Mouse (Mus musculus): ENCODE data around the gene Abca3.
A peak's percentile ranks its signal among the peaks of the same experiment; 100 is the strongest.
"Not testable (repeated sequence)": the region's sequence is repeated elsewhere in the genome, so short reads cannot be mapped to it uniquely, and the experiment has no call there.

Gene Abca3

GRCm38 (mm10) chr17:24388711-24389110, 37.0 kb downstream of the Abca3 start:
- DNase-seq = no peak

DNA sequence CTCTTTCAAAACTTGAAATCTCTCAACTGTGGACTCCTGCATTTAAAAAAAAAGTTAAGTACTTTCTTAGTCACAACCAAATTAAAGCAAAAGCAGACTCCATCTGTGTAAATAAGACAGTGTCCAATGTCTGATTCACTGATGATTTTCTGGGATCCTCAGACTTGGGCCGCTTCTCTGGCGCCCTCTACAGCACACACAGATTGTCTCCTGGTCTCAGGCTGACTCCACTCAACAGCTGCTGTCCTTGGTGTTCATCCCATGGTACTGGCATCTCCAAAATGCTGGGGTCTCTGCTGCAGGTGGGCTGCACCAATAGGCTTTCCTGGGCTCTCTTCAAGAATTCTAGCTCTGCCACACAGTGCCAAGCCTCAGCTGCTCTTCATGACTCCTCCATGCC, 38.1 kb downstream of the Abca3 start:
- DNase-seq = peak; percentile 68

GRCm38 (mm10) chr17:24391149-24391548, 39.4 kb downstream of the Abca3 start:
- peak; percentile 44 for DNase-seq

- no peak for DNase-seq
These were observed 41.8 kb downstream of the Abca3 start for GRCm38 (mm10) chr17:24393527-24393926.

GRCm38 (mm10) chr17:24394456-24394855, 42.7 kb downstream of the Abca3 start:
- DNase-seq = no peak

- DNase-seq = no peak
These were observed 50.6 kb downstream of the Abca3 start for GRCm38 (mm10) chr17:24402371-24402770.

GRCm38 (mm10) chr17:24407116-24407803, 55.5 kb downstream of the Abca3 start:
- peak; percentile 76 for DNase-seq

DNA sequence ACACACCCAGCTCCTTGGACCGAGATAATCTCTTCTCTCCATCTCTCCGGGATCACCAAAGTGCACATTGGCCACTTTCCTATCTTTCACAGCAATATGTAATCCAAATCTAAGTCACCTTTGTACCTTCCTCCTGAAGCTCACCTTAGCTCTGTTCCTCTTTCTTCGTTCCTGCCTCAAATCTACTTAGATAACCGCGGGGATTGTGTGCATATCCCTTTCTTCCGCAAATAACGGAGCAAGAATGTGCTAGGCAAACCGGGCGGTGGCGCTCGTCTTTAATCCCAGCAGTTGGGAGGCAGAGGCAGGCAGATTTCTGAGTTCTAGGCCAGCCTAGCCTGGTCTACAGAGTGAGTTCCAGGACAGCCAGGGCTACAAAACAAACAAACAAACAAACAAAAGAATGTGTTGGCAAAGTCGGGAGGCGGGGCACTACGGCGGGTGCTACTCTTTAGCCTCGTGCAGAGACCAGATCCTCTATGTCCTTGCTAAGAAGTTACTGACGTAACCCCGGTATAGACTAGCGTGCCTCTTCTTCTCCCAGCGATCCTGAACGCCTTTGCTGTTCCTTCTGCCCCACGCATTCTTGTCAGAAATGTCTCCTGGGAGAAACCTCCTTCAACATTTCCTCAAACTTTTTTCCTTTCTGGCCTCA, 61.9 kb downstream of the Abca3 start:
- DNase-seq = no peak

DNA sequence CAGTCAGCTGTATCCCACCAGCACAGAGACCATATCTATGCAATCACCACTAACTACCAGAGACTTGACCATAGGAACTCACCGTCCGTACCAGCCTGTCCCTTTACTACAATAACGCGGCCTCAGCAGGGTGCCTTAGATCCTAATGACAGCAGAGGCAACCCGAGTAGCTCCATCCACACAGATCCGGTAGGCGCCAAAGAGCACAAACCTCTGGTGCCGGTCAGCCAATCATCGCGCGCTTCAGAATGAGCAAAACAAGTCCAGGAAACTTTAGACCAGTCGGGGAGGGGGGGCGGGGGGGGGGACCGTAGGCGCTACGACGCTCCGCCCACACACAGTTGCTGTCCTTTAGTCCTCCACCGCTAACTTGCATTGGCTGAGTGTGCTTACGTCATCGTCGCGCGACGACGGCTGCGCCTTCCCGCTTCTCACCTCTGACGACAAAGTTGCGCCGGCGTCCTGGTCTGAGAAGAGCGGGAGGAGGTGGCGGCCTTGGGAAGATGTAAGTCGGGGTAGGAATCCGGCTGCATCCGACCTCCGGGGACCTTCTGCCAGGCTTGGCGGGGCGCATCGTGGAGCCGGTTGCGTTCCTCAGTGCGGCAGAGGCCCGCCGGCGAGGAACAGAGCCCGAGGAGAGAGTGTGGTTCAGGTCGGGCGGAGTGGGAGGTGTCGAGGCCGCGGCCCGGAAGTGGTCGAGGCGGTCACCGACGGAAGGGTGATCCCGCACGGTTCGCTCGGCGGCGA, 62.7 kb downstream of the Abca3 start, which contains the start of gene Rnps1:
Gene Rnps1 (plus strand): TSS at position 336 of the 747 bp plus-strand sequence.
- peak; percentile 90 for DNase-seq

- DNase-seq = no peak
These were observed 63.3 kb downstream of the Abca3 start for GRCm38 (mm10) chr17:24415011-24415410.

GRCm38 (mm10) chr17:24416051-24416652, 64.4 kb downstream of the Abca3 start:
- no peak for DNase-seq

DNA sequence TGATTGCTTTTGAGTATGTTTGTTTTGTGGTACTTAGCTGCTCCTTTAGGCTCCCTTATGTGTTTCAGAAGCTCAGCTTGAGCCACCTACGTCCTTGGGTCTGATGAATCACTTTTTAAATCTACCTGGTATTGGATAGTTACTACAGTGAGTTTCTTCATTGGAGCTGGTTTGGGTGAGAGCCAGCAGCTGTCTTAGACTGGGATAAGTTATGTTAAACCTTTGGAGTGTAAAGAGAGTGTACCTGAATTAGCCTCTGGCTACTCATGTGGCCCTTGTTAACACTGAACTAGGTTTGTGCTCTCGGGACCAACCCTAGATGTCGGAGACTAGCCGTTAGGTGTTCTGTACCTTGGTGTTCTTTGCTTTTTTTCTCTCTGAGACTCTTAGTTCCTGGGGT, 71.4 kb downstream of the Abca3 start:
- no peak for DNase-seq

DNA sequence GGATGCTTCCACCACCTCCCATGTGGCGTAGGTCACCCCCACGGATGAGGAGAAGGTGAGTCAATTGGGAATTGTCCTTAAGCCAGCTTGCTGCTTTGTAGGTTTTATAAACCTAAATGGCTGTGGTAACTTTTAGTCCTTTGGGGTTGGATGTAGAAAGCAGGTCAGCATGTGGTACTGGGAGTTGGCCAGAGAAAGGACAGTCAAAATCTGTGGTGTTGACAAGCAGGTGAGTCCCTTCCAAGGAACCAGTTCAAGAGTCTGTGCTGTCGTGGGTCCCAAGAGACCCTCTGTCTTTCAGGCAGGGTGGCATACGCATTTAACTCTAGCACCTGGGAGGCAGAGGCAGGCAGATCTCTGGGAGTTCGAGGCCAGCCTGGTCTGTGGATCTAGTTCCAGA, 72.7 kb downstream of the Abca3 start:
- no peak for DNase-seq

- DNase-seq = not testable (repeated sequence)
These were observed 73.6 kb downstream of the Abca3 start for GRCm38 (mm10) chr17:24425326-24425725.

DNA sequence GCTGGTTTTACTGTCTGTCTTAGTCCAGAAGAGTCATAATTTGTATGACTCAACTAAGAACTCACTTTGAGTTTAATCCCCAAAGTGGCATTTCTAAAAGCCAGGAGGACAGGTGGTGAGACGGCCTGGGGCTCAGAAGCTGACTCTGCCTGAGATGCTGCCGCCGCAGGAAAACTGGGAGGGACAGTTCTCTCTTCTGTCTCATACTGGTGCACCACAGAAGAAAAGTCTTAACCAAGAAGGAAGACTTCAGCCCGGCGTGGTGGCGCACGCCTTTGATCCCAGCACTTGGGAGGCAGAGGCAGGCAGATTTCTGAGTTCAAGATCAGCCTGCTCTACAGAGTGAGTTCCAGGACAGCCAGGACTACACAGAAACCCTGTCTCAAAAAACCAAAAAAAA, 74.2 kb downstream of the Abca3 start:
- no peak for DNase-seq

- DNase-seq = peak; percentile 98
These were observed 74.9 kb downstream of the Abca3 start, which contains the start of gene Eci1 for GRCm38 (mm10) chr17:24426471-24427169. Gene Eci1, plus strand, starts transcription at chr17:24426641.

DNA sequence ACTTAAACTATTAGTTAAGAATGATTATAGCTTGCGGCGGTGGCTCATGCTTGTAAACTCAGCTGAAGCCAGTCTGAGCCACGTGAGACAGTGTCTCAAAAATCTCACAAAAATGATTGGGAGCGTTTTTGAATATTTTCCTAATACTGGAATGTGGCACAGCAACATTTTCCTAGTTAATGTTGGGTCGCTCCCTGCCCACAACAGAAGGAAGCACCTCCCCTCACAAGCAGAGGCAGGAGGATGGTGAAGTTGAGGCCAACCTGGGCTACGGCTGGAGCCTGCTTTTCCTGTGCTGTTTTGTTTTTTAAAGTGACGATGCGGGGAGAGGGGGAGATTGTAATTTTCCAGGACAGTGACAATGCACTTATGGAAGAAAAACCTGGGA, 75.4 kb downstream of the Abca3 start:
- no peak for DNase-seq

- no peak for DNase-seq
These were observed 77.6 kb downstream of the Abca3 start for GRCm38 (mm10) chr17:24429201-24429983.

DNA sequence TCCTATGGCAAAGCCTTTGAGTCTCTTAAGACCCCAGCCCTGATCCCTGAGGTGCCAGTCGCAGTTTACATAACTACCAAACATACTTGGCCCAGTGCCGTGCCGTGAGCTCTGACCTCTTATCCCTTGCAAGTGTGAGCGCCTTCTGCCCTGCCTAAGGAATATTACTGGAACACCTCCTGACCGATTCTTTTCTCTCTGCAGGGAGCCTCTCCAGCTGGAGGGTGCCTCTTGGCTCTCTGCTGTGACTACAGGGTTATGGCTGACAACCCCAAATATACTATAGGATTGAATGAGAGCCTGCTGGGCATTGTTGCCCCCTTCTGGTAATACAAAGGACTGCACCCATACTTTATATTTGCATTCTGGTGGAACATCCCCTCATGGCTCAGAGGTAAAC, 85.3 kb downstream of the Abca3 start:
- DNase-seq = peak; percentile 84

GRCm38 (mm10) chr17:24440377-24440776, 88.6 kb downstream of the Abca3 start:
- no peak for DNase-seq

DNA sequence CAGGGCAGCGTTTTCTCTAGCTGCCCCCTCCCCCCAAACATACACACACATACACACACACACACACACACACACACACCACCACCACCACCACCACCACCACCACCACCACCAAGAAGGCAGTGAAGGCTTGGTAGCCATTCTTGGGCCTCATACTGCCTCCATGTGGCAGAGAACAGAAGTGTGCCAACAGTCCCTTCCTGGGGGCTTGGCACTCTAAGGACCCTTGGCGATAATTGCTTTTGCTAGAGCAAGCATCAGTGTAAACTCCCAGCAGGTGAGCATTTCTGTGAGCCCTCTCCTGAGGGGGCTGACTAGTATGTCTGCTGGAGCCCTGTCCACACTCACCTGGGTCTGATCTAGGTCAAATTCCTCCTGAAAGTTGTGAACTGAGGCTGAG, 89.4 kb downstream of the Abca3 start:
- no peak for DNase-seq

GRCm38 (mm10) chr17:24442107-24442506, 90.4 kb downstream of the Abca3 start:
- DNase-seq = no peak
